Mouse (Mus musculus): ENCODE measurements at regions not wholly inside any gene's neighbourhood (a gene's known extent, or its start where the extent isn't known, plus 50 kb on each side); places are given as distances from the start of the nearest gene placed in this dataset.

- no peak for DNase-seq
These were observed 235.8 kb upstream of the Tmtc4 start for GRCm38 (mm10) chr14:123219590-123219989.

GRCm38 (mm10) chr14:123210241-123210640 is 226.4 kb upstream of the Tmtc4 start:
- DNase-seq = no peak

- DNase-seq = no peak
These were observed 219.0 kb upstream of the Tmtc4 start for GRCm38 (mm10) chr14:123202848-123203247.

GRCm38 (mm10) chr14:123202313-123202712 is 218.5 kb upstream of the Tmtc4 start:
- DNase-seq = no peak

- peak; percentile 27 to 30 for DNase-seq
These were observed 217.8 kb upstream of the Tmtc4 start for GRCm38 (mm10) chr14:123201426-123202274.

- DNase-seq = no peak
These were observed 215.3 kb upstream of the Tmtc4 start for GRCm38 (mm10) chr14:123199111-123199510.

GRCm38 (mm10) chr14:123192574-123192973 is 208.7 kb upstream of the Tmtc4 start:
- no peak for DNase-seq

GRCm38 (mm10) chr14:123190729-123191128 is 206.9 kb upstream of the Tmtc4 start:
- DNase-seq = no peak

- DNase-seq = no peak
These were observed 203.6 kb upstream of the Tmtc4 start for GRCm38 (mm10) chr14:123187270-123188058.

GRCm38 (mm10) chr14:123173183-123173582 is 189.3 kb upstream of the Tmtc4 start:
- DNase-seq = peak; percentile 12 to 39

GRCm38 (mm10) chr14:123171865-123172264 is 188.0 kb upstream of the Tmtc4 start:
- DNase-seq = no peak

- DNase-seq = no peak
These were observed 180.0 kb upstream of the Tmtc4 start for GRCm38 (mm10) chr14:123163842-123164241.

GRCm38 (mm10) chr14:123143489-123144046 is 159.7 kb upstream of the Tmtc4 start:
- DNase-seq = no peak

GRCm38 (mm10) chr14:123138743-123139705 is 155.2 kb upstream of the Tmtc4 start:
- DNase-seq = no peak

GRCm38 (mm10) chr14:123133979-123134378 is 150.1 kb upstream of the Tmtc4 start:
- peak in 1 of 2 experiments; percentile 3 for DNase-seq

GRCm38 (mm10) chr14:123120361-123120760 is 136.5 kb upstream of the Tmtc4 start:
- no peak for DNase-seq

- no peak for DNase-seq
These were observed 132.5 kb upstream of the Tmtc4 start for GRCm38 (mm10) chr14:123116337-123116736.

GRCm38 (mm10) chr14:123110533-123110932 is 126.7 kb upstream of the Tmtc4 start:
- DNase-seq = no peak

- DNase-seq = no peak
These were observed 116.5 kb upstream of the Tmtc4 start for GRCm38 (mm10) chr14:123100371-123100770.

- DNase-seq = no peak
These were observed 112.3 kb upstream of the Tmtc4 start for GRCm38 (mm10) chr14:123096086-123096485.

GRCm38 (mm10) chr14:123082065-123082464 is 98.2 kb upstream of the Tmtc4 start:
- DNase-seq = no peak

All from adrenal gland, postnatal 36 days (tissue).